Mouse (Mus musculus) urinary bladder, postnatal 25 days (tissue): ENCODE data around the gene Il3ra.
A peak's percentile ranks its signal among the peaks of the same experiment; 100 is the strongest.

Source experiments
- DNase-seq: peaks from one replicate; pipeline ENCODE4 v3.0.0; 2022; ENCODE audit warnings: low spot score

The Il3ra gene

GRCm38 (mm10) chr14:14345948-14346812 is at the start of gene Il3ra:
Il3ra (plus strand) TSS chr14:14346275.
- DNase-seq = peak; percentile 62

GRCm38 (mm10) chr14:14308938-14309337 is 37.1 kb upstream of the Il3ra start:
- DNase-seq = no peak

GRCm38 (mm10) chr14:14309416-14309815 is 36.7 kb upstream of the Il3ra start:
- DNase-seq = no peak

GRCm38 (mm10) chr14:14322528-14322927 is 23.5 kb upstream of the Il3ra start, which contains the start of gene Olfr31:
Olfr31 (plus strand) TSS chr14:14322828.
- no peak for DNase-seq

GRCm38 (mm10) chr14:14345113-14345871 is 783 bp upstream of the Il3ra start:
- peak; percentile 93 for DNase-seq

GRCm38 (mm10) chr14:14346813-14347100 is 682 bp downstream of the Il3ra start:
- no peak for DNase-seq

GRCm38 (mm10) chr14:14347151-14347835 is 1.2 kb downstream of the Il3ra start:
- DNase-seq = peak; percentile 15

GRCm38 (mm10) chr14:14347836-14348621 is 2.0 kb downstream of the Il3ra start:
- no peak for DNase-seq

- no peak for DNase-seq
These were observed 2.8 kb downstream of the Il3ra start for GRCm38 (mm10) chr14:14348674-14349401.

GRCm38 (mm10) chr14:14349485-14350262 is 3.6 kb downstream of the Il3ra start:
- DNase-seq = no peak

- DNase-seq = no peak
These were observed 4.4 kb downstream of the Il3ra start for GRCm38 (mm10) chr14:14350263-14351147.

- DNase-seq = no peak
These were observed 5.0 kb downstream of the Il3ra start for GRCm38 (mm10) chr14:14351148-14351455.

GRCm38 (mm10) chr14:14351721-14352590 is 5.9 kb downstream of the Il3ra start:
- no peak for DNase-seq

GRCm38 (mm10) chr14:14352606-14353005 is 6.5 kb downstream of the Il3ra start:
- DNase-seq = no peak

- DNase-seq = no peak
These were observed 7.1 kb downstream of the Il3ra start for GRCm38 (mm10) chr14:14353081-14353732.

- no peak for DNase-seq
These were observed 7.8 kb downstream of the Il3ra start for GRCm38 (mm10) chr14:14353740-14354510.
